Mouse (Mus musculus): Measurements from ENCODE around the gene Enho. TPM values are rescaled to one million over a fixed set of nuclear protein-coding genes. Genes with fewer than 3 reads are reported as not detected.

The Enho gene
- total RNA-seq, 2 experiments from 2014 or later, result 62.1 to 66.9 TPM

DNA sequence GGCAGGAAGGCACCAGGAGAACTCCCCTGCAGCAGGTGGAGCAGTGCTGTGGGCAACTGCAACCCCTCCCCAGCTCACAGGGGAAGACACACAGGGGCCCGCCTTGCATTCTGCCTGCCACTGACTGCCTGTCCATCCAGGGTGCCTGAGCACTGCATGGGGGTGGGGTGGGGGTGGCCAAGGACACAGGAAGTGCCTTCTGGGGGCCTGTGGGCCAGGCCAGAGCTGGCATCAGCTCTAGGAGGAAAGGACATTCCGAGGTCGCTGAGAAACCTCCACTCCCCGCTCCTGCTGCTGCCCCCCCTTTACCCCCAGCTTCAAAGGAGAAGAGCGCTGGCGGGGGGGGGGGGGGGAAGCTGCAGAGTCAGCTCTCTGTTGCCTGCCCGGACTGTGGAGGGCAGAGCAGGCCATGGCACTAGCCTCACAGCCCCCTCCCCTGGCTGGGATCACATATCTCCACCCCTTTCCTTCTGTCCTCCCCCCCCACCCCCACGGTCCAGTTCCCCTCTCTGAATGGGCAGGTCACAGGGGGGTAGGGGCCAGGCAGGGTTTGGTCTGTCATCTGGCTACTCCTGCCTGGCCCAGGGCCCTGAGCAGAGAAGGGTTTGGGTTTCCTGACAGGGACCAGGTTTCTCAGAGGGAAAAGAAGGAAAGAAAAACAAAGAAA, 25.0 kb upstream of the Enho start:
- no peak for DNase-seq (ENCODE audit: extremely low spot score in 1 of 2, low spot score in 1 of 2)

DNA sequence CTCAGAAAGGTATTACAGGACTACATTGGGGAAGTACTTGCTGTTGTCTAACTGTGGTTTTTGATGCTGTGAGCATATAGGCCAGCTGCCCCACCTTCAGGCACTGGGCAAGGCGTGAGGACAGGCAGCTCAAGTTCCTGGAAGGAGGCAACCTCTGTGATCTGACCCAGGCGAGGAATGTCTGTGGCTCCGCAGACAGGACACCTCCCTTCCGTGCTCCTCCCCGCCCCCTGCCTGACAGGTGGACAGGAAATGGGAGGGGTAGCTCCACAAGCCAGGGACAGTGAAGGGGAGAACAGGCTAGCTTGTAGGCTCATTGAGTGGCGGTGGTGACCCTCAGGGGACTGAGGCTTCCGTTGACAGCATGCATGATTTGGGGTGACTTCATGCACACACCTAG, 24.4 kb upstream of the Enho start:
- no peak for DNase-seq (ENCODE audit: extremely low spot score in 1 of 2, low spot score in 1 of 2)

DNA sequence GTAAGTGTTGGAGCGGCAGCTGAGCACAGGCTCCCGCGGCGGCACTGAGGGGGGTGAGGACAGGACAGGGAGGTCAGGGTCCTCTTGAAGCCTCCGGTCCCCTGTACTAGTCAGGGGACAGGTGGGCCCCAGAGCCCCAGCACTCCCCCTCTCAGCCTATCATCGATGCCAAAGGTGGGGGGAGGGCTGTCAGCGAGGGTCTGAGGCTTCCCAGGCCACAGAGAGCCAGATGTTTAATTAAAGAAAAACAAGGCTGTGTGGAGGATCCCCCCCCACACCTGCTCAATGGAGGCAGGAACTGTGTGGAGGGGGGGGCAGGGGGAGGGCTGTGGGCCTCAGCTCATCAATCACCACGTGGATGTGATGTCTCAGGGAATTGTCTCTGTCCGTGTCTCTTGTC, 23.5 kb upstream of the Enho start:
- DNase-seq (ENCODE audit: extremely low spot score in 1 of 2, low spot score in 1 of 2), result no peak

DNA sequence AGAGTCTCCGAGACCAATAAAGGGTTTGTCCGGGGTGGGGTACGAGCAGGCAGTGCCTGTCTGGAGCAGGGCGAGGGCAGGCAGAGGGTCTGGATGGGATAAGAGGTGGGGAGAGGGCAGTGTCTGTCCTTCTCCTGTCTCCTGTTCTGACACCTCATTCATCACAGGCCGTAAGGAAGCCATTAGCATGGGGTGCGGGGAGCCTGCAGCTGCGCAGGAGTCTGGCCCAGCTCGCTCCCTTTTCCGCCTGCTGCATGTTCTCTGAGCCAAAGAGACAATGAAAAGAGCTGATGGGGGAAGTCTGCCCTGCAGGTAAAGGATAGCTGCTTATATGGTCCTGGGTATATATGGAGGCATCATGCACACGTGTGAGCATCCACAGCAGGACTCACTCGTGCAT, 22.6 kb upstream of the Enho start:
- DNase-seq (ENCODE audit: extremely low spot score in 1 of 2, low spot score in 1 of 2), result no peak

DNA sequence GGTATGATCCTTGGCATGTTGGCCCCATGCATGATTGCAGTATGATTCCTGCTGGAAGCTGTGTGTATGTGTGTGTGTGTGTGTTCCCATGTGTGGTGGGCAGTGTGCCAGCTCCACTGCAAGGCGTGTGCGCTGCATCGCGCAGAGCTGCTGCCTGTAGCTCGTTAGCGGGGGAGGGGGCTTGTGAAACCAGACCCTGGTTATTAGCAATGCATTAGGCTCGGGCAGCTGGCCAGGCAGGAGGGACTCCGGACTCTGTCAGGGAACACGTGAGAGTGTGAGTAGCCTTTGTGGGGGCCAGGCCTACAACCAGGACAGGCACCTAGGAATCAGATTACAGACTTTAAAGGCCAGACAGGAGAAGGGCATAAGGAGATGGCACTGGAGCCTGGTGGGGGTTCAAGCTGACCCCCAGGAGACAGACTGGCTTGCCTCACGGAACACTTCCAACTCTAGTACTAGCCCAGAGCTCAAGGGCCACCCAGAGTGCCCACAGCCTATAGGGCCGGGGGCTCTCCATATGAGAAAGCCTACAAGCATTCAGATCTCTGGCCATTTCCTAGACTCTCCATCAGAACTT, 20.8 kb upstream of the Enho start:
- DNase-seq (ENCODE audit: extremely low spot score in 1 of 2, low spot score in 1 of 2), result no peak

DNA sequence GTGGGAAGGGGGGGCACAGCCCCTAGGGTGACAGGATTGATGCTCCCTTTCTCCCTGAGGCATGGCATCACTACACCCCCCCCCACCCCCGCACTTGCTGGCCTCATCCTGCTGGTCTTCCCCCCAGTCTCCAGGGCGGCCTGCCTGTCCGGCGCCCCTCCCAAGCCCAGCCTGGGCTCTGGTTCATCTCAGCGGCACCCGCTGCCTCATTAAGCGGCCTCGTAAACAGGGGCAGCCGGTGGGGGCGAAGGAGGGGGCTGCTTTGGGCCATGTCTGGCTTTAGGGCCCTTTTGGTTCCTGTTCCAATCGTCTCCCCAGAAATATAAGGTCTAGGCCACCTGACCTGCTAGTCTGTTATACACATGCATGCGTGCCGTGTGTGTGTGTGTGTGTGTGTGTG, 19.4 kb upstream of the Enho start:
- DNase-seq (ENCODE audit: extremely low spot score in 1 of 2, low spot score in 1 of 2), result no peak

DNA sequence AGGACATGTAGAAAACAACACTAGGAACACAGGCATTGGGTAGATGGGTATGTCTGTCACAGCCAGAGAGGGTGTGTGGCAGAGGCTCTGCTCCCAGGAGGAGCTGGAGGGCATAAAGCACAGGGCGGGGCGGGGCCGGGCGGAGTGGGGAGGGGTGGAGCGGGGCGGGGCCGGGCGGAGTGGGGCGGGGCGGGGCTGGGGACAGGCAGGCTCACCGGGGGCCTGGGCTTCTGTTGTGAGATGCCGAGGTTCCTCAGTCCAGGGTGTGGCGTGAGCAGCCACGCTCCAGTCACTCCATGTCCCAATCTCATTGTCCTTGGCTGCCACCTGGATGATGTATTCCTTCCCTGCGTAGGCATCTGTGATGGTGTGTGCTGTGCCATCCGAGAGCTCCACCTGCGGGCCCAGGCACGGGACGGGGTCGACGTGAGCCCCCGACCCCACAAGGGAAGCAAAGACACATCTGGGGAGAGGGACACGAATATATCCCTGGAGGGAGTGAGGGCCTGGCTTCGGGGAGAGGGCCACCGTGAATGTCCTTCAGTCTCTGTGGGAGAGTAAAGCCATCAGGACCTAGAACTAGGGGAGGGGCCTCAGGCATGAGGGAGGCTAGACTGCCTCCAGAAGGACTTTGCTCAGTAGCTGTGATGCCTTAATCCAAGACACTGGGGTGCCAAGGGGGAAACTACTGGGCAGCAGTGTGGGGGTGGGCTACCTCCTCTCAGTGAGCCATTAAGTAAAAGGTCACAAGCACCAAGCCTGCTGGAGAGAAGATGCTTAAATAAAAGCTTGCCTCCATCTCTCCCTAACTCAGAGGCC, 18.7 kb upstream of the Enho start:
- DNase-seq (ENCODE audit: extremely low spot score in 1 of 2, low spot score in 1 of 2), result no peak

DNA sequence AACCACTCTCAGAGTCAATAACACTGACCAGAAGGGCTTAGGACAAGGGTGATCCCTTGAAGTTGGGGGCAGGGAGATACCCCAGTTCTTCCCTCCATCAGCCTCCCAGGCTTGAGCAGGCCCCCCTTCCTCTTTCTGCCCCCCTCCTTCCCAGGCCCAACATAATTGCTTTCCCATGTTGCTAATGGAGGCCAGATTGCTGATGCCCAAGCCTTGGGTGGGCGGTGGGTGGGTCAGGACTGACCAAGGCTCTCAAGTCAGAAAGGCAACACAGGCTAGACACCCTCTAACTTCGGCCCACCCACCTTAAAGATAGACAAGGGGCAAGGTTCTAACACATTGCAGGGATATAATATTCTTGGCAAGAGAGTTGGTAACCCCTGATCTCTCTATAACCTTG, 15.4 kb upstream of the Enho start:
- no peak for DNase-seq (ENCODE audit: extremely low spot score in 1 of 2, low spot score in 1 of 2)

DNA sequence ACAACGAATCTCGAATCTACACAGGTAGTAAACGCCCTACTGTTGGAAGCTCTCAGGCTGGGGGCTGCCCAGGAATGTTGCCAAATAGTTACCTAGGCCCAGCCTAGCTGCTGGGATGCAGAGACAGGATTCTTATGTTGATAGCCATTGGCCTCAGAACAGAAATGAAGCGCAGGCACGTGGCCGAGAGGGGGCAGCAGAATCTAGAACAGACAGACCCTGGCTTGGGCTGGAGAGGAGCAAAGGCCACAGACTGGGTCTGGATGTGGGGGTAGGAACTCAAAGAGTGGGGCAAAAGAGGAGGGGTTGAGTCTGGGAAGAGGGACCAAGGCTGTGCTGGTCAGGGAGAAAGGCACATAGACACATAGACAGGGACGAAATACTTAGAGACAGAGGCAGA, 14.1 kb upstream of the Enho start:
- peak in 1 of 2 experiments; percentile 61 for DNase-seq (ENCODE audit: extremely low spot score in 1 of 2, low spot score in 1 of 2)

DNA sequence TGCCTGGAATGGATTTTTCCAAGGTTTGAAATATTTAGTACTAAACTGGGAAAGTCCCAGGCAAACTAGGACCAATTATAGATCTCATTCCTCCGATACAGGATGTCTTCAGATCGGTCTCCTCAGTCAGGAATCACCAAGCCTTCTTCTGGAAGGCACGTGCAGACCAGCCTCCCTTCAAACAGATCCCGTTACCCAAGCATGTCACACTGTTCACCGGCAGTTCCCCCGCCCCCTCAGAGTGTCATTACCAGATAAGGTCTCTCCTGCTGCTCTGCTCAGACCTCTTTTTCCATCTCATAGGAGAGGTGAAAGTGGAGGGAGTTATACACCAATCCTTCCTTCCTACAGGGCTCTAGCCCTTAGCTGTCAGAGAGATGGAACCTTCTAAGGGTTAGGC, 13.6 kb upstream of the Enho start:
- DNase-seq (ENCODE audit: extremely low spot score in 1 of 2, low spot score in 1 of 2), result no peak

DNA sequence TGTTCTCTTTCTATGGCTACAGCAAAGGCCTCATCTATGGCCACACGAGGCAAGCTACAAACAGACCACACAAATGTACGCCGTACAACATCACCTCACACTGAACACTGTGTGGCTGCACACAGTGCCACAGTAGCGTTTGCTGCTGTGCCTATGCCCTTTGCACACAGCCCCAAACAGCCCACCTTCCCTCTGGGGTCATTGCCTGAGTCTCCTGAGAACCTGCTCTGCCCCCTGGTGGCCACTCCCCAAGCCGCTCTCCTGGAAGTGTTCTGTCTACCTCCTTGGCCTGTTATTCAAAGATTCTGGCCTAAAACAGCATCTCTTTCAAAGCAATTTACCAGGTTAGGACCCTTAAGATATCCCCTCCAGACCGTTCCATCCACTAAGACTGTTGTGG, 13.2 kb upstream of the Enho start:
- peak; percentile 53 to 86 for DNase-seq (ENCODE audit: extremely low spot score in 1 of 2, low spot score in 1 of 2)

DNA sequence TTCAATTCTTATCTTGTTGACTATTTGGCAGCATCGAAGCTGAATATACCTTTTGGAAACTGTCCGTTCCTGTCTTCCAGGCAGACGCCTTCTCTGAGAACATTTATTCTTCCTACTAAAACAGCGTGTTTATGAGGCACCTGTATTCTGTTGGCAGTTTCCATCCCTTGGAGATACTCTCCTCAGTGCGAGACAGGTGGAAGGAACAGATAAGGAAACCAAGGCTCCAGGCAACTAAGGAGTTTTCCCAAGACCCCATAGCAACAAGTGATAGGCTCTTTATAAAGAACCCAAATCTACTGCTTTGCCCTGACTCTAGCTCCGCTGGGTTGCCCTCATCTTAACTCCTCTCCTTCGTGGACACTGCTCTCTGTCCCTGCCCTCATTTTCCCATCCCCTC, 8.5 kb upstream of the Enho start:
- no peak for DNase-seq (ENCODE audit: extremely low spot score in 1 of 2, low spot score in 1 of 2)

DNA sequence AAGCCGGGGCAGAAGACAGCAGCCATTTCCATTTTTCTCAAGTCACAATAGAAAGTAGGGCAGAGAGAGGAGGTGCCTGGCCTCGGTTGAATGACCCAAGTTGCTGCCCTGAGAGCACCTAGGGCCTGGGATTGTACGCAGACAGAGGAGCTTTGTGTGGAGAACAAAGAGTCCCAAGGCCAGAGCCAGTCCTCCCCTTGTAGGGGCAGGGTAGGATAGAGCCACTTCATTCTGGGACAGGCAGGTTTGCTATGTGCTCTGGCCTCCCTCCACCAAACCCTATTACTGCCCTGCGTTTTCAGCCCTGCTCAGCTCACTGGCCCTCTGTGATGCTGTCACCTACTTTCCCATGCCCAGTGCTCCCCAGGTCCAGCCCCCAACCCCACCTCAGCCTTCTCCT, 8.0 kb upstream of the Enho start:
- DNase-seq (ENCODE audit: extremely low spot score in 1 of 2, low spot score in 1 of 2), result no peak

DNA sequence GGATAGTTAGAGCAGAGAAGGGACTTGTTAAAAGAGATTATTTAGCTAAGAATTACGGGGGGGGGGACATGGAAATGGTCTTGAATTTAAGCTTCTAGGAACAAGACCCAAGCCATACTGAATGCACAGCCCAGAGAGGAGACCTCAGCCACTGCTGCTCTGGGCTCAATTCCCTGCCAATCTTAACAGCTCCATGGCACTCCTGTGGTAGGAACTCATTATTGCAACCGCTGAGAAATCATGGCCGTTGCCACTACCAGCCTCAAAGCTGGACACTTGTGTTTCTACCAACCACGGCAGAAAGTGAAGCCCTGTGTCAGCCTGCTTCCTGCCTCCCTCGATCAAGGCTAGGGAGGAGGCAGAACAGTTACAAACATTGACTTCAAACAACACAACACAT, 5.4 kb upstream of the Enho start:
- peak in 1 of 2 experiments; percentile 39 for DNase-seq (ENCODE audit: extremely low spot score in 1 of 2, low spot score in 1 of 2)

DNA sequence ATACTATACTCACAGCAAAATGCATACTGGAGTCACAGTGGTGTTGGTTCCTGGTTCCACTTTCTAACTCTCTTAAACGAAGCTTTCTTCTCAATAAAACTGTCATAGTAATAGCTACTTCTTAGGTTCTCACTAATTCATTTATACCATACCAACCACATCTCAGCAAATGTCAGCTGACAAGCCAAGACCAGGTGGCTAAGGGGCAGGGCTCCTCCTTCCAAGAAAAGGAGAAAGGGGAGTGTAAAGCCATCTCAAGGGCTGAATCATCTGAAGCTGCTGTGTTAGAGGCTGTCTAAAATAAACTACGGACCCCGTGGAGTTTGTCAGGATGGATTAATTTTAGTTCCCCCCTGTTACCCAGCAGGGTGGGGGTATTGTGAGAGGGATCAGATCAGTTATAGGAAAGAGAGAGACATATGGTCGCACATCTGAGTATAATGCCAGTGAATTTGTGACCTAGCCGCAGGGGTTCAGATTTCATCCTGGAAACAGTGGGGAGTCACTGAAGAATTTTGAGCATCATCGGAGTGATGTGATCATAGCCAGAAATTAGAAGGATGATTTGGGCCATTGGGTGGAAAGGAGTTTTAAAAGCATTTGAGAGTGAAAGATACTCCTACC, 1.2 kb upstream of the Enho start:
- no peak for DNase-seq (ENCODE audit: extremely low spot score in 1 of 2, low spot score in 1 of 2)

DNA sequence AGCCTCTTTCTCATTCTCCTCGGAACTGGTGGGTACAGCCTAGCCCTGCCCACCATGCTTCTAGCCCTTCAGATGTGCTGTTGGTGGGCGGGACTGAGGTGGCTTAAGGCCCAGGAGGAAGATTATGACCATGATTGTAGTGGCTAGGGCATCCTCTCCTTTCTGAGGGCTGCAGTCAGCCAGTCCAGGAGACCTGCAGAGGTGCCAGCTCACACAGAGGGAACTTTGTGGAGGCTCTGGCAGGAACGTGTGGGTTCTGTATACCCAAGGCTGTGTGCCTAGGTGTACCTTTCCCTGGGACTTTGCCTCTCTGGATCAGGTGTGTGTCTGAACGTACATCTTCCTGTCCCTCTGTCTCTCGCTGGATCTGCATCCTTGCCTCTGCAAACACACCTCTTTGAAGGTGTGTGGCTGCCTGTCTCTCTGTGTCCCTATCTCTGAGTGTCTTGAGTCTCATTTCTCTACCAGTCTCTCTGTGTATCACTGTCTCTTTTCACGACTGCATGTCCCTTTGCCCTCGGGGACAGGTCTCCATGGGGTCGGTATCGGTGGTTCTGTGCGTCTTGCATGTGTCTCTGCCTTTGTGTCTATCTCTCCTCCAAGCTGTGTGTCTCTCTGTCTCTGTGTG, 796 bp downstream of the Enho start:
- no peak for DNase-seq (ENCODE audit: extremely low spot score in 1 of 2, low spot score in 1 of 2)

DNA sequence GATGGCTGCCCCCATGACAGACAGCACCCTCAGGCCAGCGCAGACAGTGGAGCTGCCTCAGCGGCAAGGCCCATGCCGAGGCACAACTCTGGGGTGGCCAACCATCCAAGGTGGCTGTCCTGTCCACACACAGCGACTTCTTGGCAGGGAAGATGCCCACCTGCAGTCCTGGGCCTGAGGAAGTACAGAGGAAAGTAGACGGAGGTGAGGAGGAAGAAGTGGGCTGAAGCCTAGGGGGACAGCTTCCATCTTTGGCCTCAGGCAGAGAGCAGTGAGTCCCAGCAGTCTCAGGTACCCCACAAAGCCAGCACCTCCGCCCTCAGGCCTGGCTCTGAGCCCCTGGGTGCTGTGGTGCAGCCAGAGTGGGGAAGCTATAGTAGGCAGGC, 1.3 kb downstream of the Enho start:
- DNase-seq (ENCODE audit: extremely low spot score in 1 of 2, low spot score in 1 of 2), result no peak

DNA sequence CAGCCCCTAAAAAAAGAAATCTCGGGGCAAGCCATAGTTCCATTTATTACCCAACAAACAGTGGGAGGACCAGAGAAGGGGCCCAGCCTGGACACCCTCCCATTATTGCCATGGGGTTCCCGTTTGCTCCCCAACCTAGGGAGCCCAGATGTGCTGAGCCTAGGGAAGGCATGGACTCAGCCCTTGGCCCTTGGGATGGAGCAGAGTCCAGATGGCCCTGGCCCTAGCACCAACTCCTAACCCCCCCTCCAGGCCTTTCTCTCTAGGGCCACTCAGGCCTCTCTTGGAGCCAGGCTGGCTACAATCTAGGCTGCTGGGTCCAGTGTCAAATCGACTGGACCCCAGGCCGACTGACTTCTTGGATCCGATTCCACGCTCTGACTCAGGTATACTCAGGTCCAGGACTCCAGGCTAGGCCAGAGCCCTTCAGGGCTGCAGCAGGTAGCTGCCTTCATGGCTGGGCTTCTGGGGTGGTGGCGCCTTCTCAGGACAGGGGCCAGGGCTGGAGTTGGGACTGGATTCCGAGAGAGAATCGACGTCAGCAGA, 1.9 kb downstream of the Enho start:
- no peak for DNase-seq (ENCODE audit: extremely low spot score in 1 of 2, low spot score in 1 of 2)

DNA sequence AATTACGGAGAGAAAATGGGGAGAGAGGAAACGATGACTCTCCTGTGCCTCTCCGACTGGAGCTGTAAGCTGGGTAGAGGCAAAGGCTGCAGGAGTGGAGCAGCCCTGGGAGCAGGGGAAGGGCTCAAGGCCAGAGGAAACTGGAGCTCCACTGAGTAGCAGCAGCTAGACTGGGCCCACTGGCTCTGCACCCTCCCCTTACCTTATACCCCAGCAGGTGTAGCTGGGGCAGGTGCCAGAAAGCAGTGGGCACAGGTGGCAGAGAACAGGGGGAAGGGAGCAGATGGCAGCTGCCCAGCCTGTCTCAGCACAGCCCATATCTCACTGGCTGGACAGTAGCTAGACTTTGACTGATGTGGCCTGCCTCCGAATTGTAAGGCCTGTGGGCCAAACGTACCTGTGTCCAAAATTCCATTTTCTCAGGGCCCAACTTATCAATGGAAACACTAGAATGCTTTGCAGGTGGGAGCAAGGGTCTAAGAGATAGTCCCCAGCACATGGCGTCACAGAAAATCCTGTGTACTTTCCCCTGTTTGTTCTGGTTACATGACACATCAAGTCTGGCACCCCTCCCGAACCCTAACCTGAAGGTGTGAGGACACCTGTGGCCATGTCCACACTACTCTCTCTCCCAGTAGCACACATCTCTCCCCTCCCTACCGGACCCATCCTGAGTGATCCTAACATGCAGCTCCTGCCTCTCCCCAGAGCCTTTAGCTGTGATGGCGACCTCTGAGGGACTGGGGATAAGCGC, 3.1 kb downstream of the Enho start:
- DNase-seq (ENCODE audit: extremely low spot score in 1 of 2, low spot score in 1 of 2), result no peak

DNA sequence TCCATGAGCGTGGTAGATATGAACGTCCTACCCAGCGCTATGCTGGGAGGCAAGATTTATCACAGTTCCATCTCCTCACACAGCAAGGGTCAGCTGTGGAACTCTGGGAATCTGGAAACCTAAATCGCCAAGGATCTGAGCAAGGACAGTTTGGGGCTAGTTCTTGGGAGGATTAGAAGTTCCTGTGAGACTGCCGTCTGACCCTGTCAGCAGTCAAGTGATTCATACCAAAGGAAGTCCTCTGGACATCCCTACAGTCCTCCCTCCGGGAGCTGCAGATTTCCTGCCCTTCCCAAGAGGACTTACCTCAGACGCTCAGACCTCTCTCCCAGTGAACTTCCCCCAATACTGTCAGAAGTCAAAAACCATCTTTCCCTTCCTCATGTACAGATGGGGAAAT, 3.8 kb downstream of the Enho start:
- DNase-seq (ENCODE audit: extremely low spot score in 1 of 2, low spot score in 1 of 2), result no peak

Data from layer of hippocampus, postnatal 25 days (tissue).